Mouse (Mus musculus) heart, adult 8-10 months (tissue): ENCODE data around the gene Ndufs3. TPM values are rescaled to one million over a fixed set of nuclear protein-coding genes. Genes with fewer than 3 reads are reported as not detected.

Experiments
- DNase-seq: peaks from one replicate; pipeline ENCODE4 v3.0.0; 2022; ENCODE audit warnings: low spot score
- total RNA-seq, 4 experiments: library from RNA; stranded (reverse); gene quantifications; 2 replicates each; pipeline ENCODE4 v1.2.4; 2022

Ndufs3 gene
- total RNA-seq, 4 experiments from 2014 or later, result 876 to 1,074 (median 969) TPM

DNA sequence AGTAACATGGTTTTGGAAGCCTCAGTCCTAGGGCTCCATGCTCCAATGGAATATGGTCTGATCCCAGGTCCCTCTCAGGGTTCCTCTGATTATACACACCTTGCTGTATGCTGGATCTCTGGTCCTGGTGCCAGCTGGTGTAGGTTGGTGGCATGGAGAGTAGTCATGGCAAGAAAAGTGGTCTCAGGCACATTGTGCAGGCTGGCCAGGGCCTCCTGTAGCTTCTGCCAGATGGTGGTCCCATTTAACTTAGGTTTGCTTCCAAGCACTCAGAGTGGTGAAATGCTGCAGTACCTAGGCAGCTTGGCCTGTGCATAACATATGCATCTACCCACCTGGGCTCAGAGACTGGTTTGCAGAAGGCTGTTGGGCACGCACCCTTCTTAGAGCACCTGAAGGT lies 54.2 kb downstream of the Ndufs3 start:
- DNase-seq, result no peak

DNA sequence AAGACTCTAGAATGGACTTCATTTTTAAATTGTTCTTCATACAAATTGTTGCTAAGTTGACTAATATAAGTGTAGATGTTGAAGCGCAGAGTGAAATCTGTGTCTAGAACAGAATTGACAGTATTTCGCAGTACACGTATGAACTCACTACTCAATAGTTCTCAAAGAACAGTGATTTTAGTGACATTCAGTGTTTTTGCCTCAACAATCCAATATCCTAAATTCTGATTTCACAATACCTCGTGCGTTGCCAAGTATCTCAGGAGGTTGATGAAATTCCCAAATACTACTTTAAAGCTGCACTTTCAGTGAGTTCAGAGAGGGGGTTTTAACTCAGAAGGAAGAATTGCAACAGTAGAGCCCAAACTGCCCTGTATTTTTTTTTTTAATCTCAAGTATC lies 56.3 kb downstream of the Ndufs3 start:
- no peak for DNase-seq

DNA sequence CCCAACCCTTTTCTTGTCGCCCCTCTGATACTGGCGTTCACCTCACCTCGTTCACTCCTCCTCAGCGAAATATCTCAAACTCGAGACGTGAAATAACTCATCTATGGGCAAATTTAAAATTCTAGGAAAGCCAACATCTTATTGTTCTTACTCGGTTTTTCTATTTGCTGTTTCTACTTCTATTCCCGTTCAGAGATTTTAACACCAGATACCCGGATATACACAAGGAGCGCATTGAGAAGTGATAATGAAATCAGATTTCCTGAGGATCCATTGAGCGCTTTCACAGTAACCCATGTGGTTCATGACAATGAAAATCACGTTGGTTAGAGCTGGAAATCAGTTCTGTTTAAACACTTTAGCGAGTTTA lies 57.0 kb downstream of the Ndufs3 start:
- DNase-seq, result no peak

DNA sequence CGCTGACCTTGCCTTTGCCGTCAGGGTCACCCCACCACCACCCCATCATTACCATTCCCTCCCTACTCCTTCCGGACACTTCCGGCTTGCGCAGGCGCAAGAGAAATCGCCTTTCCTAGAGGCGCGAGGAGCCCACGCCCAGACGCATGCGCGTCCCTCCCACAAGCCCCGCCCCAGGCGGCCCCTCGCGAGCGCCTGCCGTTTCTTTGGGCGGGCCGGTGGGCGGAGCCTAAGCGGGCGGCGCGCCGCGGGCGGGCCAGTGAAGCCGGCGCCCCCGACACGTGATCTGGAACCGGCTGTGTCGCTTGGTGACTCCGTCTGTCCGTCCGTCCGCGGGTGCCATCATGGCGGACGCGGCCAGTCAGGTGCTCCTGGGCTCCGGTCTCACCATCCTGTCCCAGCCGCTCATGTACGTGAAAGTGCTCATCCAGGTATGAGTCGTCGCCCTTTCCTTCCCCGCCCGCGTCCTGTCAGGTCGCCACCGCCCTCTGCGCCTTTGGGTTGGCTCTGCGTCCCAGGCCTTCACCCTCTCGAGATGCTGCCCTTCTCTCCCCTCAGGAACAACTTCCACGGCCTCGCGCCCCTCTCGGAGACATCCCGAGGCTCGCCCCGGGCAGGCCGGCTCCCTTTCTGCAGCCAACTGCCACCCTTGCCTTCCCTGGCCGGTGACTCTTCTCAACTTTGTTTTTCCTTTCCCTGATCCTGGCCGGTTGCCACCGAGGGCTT lies 57.5 kb downstream of the Ndufs3 start, which contains the start of gene Mtch2:
Gene Mtch2, plus strand, starts transcription at position 201 of the 726 bp plus-strand sequence.
- peak; percentile 97 for DNase-seq

DNA sequence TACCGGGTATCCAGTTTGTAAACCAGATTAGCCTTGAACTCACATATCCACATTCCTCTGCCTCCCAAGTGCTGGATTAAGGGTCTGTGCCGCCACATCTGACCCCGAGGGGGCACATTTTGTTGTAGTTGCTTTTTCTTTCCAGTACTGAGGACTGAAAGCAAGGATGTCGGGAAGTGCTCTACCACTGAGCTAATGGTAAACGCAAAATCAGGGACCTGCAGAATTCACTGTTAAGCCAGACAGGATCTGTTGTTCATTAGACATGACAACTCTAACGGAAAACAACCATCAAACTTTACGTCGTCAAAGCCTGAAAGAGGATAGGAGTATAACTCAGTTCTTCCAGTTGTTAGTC lies 58.1 kb downstream of the Ndufs3 start:
- DNase-seq, result no peak

DNA sequence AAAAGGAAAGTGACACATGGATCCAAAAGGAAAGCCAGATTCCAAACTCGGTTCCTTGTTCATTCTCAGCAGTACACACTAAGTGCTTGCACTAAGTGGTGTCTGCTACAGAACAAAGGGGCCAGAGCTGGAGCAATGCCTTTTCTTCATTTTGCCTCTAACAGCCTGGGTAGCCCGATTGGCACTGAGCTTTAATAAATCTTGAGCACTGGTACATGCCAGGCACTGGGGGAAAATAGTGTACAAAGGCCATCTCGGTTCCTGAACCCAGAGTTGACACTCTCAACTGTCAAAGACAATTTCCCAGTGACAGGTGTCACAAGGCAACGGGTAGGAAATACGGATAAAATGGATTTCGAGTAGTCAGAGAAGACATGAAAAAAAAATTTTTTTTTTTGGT lies 58.5 kb downstream of the Ndufs3 start:
- DNase-seq, result no peak

DNA sequence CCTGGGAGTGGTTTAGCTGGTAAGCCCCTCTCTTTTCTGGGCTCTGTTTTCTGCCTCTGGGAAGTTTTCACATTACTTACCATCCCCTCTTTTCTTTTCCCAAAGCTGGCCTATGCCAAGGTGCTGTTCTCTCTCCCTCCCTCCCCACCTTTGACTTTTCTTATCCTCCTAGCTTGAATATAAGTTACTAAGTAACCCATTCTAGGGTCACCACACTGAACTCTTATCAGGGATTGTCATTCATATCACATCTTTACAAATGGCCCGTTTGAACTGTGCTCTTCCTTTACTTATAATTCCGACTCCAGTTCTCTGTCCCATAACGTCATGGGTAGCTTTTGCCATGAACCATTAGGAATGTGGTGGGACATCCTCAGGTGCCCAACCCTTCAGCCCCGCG lies 59.4 kb downstream of the Ndufs3 start:
- no peak for DNase-seq

Other genes with a start within 250 kb of the Ndufs3 start
- 10 to 100 TPM in 3 of 4 experiments, 1 to 10 TPM in 1; 9.6 to 14.1 (median 13.6) TPM for gene Nup160, start 227.6 kb downstream of the Ndufs3 start, total RNA-seq
- 10 to 100 TPM; 11.1 to 18.2 (median 14.5) TPM for gene Fnbp4, start 159.5 kb downstream of the Ndufs3 start, total RNA-seq
- gene Agbl2, start 122.1 kb downstream of the Ndufs3 start, total RNA-seq, result 1 to 10 TPM; 1.0 to 2.4 (median 1.6) TPM
- gene Mtch2, start 57.7 kb downstream of the Ndufs3 start, total RNA-seq, result 100 to 1,000 TPM; 165 to 183 (median 182) TPM
- 1 to 10 TPM; 2.6 to 4.9 (median 3.5) TPM for gene C1qtnf4, start 19.0 kb downstream of the Ndufs3 start, total RNA-seq
- gene Kbtbd4, start 87 bp downstream of the Ndufs3 start, total RNA-seq, result 10 to 100 TPM; 21.7 to 28.3 (median 24.5) TPM
- gene Celf1, start 35.6 kb upstream of the Ndufs3 start, total RNA-seq, result 10 to 100 TPM; 68.9 to 76.7 (median 74.4) TPM
- 10 to 100 TPM; 15.4 to 19.4 (median 16.4) TPM for gene Rapsn, start 130.8 kb upstream of the Ndufs3 start, total RNA-seq
- 100 to 1,000 TPM; 192 to 274 (median 220) TPM for gene Psmc3, start 149.2 kb upstream of the Ndufs3 start, total RNA-seq
- gene Slc39a13, start 165.6 kb upstream of the Ndufs3 start, total RNA-seq, result 10 to 100 TPM; 19.0 to 26.0 (median 23.6) TPM
- gene Spi1, start 177.6 kb upstream of the Ndufs3 start, total RNA-seq, result 1 to 10 TPM; 2.8 to 6.1 (median 3.2) TPM
- gene Mybpc3, start 213.3 kb upstream of the Ndufs3 start, total RNA-seq, result 1,000 to 10,000 TPM; 1,514 to 2,177 (median 1,722) TPM